Mouse (Mus musculus) stomach, postnatal 0 days (tissue): Measurements from ENCODE around the gene Rabgef1.

ENCODE experiments used
- CTCF ChIP-seq: IDR thresholded peaks from 2 replicates; pipeline ENCODE4 v1.5.1; 2016; ENCODE audit warnings: antibody characterized with exemption, low read depth, mild to moderate bottlenecking, moderate library complexity
- EP300 ChIP-seq: optimal IDR thresholded peaks from 2 replicates; pipeline ENCODE3; 2016; ENCODE audit warnings: antibody characterized with exemption

DNA sequence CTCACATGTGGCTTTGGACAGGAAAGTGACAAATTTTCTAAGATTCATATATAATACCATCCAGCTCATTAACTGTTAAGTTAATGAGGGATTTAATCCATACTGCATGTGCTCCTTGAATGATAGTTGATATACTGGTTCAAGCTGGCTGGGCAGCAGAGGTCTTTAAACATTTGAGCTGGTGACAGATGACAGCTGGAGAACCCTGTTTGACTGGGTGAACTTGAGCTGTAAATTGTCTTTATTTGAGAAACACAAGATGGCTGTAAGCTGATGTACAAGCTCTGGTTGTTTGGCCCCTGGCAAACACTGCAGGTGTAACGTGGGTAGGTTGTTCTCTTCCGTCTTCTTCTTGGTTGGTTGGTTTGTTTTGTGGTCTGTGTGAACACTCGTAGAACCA, 22.2 kb downstream of the Rabgef1 start:
- TF ChIP-seq CTCF (no peak), EP300 (no peak)
